Mouse (Mus musculus) left cerebral cortex, postnatal 36 days (tissue): Measurements from ENCODE around the gene Kank4. TPM values are rescaled to one million over a fixed set of nuclear protein-coding genes. Genes with fewer than 3 reads are reported as not detected.
"Not testable (repeated sequence)": the region's sequence is repeated elsewhere in the genome, so short reads cannot be mapped to it uniquely, and the experiment has no call there.

Experiments used
- DNase-seq, 2 experiments: peaks; one replicate each; pipeline ENCODE4 v3.0.0; 2021 to 2022; ENCODE audit warnings: low spot score in 2 of 2, mixed read lengths in 1 of 2
- intact Hi-C: fragments of 180-260 bp; cut with DNase I; formaldehyde crosslinking; loops from one replicate; pipeline ENCODE4 v1.15.1; 2025
- total RNA-seq, 2 experiments: library from RNA; stranded (reverse); gene quantifications; 2 replicates each; pipeline ENCODE4 v1.2.3; 2021

Gene Kank4
- total RNA-seq: 1 to 10 TPM; 2.3 to 2.8 TPM

DNA sequence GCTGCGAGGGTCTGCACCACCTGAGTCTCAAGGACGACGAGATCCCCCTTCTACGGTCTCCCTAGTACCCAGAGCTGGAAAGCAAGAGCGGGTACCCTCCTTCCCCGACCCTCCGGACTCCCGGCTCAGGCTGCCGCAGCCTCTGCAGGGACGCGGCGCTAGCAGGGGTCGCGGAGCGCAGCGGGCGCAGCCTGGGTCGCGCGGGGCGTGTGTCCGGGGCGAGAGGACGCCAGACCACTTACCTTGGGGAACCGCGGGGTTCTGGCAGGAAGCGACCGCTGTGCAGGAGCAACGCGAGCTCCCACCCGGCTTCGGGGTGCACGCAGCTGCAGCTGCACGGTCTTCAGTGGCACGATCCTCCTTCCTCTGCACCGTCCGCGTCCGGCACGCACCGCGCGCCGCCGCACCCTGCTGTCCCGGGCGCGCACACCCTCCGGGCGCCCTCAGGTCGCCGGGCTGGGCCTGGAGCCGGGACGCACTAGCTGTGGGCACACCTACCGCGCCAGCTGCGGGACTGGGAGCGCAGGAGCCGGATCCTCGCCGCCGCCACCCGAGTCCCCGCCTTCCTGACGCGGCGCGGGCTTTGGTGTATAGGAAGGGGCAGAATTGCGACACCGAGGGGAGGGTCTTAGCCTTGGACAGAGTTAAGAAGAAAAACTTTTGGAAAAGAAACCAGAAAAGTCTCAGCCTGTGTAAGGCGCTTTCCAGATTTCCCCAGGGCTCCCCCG, at the start of gene Kank4:
Gene Kank4 (minus strand): TSS at position 354 of the 728 bp plus-strand sequence.
- intact Hi-C loops: no loop called here
- DNase-seq: peak in 1 of 2 experiments; percentile 5

DNA sequence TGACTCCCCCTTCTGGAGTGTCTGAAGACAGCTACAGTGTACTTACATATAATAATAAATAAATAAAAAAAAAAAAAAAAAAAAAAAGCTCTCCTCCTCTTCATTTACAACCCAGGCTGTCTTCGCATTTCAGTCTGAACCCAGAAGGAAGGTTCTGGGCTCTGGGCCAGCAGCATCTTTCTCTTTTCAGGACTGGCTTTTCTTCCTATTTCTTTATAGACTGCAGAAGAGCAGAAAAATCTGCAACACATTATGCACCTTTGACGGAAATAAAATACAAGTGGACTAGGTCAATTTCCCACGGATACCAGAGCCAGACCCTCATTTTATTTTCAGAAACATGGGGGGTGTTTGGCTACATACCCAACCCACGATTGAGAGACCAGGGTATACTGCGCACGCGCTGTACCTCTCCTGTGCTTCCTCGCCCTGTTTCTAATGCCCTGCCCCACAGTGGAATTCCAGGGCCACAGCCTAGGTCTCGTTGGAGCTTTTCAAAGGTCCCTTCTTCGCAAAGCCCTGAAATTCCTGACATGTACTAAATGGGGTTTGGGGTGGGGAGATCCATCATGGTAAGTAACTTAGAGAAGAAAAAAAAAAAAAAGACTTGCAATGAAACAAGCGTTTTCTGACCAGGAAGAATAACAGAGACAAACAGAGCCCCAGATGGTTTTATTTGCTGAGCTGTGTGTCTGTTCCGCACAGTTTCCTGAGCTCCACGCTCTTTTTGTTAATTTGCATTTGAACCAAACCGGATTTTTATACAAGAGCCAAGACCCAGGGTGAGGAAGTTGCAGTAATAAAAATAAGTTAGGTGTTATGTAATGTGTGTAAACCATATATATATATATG, 48.3 kb upstream of the Kank4 start:
- peak; percentile 29 to 32 for DNase-seq
- intact Hi-C loops: no loop called here

DNA sequence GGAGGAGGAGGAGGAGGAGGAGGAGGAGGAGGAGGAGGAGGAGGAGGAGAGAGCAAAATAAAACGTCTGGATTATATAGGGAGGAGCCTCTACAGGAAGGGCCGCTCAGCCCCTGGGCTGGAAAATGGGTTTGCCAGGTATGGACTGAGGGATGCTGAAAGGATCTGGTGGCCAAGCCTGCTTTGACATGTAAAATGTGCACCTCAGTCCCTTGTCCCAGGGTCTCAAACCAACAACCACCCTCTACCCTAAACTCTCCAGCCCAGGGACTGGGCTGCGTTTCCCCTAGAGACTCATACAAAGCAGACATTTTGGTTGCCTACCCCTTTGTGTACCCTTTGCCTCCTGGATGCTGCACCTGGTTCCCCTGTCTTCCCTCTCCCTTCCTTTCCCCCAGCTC, 47.2 kb upstream of the Kank4 start:
- DNase-seq: no peak
- intact Hi-C loops: no loop called here

DNA sequence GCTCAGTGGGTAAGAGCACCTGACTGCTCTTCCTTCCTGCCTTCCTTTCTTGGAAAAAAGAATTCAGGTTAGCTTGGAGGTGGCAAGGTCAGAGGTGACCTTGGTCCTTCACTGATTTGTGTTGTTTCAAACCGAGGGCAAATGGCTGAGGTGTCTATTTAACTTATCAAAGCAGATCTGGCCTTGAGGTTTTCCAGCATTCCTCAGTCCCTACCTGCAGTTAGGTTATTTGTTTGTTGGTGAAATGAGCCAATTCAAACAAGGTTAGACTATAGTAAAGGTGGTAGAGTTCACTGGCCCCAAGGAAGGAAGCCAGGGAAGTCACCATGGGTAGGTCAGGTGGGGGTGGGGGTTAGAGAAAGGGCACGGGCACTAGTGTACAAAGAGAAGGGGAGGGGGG, 46.8 kb upstream of the Kank4 start:
- no peak for DNase-seq
- intact Hi-C loops: no loop called here

DNA sequence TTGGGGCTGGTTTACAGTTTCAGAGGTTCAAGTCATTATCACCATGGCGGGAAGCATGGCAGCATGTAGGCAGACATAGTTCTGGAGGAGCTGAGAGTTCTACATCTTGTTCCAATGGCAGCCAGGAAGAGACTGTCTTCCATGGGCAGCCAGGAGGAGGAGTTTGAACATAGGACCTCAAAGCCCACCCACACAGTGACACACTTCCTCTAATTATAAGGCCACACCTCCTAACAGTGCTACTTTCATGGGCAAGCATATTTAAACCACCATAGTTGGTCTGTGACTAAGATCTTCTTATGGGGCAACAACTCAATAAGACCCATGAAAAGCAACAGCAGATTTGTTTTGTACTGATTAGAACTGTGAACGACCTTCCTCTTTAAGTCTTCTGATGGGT, 46.1 kb upstream of the Kank4 start:
- intact Hi-C loops: no loop called here
- no peak for DNase-seq

DNA sequence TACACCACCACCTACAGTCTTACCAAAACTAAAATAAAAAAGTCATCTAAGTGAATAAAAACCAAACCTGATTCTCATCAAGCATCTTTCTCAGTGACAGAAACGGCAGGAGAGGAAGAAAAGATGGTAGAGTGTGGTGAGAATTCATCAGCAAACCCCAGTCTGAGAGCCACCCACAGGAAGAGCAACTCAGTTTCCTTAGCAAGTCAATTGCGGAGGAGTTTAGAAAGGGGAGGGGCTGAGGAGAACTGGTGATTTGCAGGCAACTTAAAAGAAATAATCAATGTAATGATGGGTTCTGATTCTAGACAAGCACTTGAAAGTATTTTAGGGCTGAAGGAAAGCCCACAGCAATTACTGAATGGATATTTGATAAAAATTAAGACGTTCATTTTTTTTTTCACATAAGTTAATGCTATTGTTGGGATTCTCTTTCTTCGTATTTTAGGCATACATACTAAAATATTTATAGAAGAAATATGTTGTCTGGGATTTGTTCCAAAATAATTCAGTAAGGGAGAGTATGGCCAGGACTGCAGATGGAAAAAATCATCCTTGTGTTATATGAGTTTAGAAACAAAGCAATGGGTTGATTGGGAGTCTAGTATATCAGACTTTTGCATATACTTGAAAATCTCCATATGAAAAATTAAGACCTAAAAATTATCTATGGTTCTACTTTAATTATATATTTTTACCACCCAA, 41.0 kb upstream of the Kank4 start:
- no peak for DNase-seq
- intact Hi-C loops: no loop called here

DNA sequence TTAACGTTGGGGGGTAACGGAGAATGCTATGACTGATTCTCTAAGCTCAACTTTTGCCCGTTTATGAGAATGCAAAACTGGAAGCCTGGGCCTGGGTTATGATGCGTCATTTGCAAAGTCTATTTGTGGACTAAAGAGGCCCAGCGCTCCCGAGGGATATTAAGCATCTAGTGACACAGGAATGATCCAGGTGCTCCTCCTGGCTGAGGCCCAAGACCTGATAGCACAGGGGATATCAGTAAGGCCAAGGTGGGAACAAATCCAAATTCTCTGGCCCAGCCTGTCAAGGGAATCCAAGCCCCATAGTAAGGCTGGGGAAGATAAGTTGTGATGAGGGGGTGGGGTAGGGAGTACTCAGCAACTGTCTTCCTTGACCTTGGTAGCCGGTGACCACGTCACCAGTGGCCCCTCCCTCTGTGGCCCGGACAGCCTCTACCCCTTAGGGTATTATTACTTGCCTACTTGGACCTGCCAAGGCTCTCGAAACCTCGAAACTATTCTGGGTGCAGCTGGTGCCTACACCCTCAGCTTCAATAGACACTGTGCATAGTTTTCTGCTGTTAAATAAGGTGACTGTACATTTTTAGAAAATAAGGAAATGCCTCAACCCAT, 39.8 kb upstream of the Kank4 start:
- intact Hi-C loops: no loop called here
- DNase-seq: no peak

DNA sequence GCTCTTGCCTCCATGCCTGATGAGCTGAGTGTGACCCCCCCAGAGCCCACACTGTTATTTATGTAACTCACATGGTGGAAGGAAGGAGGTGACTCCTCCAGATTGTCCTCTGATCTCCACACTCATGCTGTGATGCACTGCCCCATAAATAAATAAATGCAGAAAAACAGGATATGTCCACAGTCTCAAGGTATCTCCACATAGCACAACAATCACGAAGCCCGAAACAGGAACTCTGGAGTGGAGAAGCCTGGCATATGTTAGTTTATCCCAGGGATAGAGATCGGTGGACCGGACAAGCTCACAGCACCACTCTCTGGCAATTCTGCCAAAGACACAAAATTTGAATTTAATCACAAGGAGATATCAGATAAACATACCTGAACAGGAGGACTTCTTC, 36.6 kb upstream of the Kank4 start:
- intact Hi-C loops: no loop called here
- DNase-seq: no peak

DNA sequence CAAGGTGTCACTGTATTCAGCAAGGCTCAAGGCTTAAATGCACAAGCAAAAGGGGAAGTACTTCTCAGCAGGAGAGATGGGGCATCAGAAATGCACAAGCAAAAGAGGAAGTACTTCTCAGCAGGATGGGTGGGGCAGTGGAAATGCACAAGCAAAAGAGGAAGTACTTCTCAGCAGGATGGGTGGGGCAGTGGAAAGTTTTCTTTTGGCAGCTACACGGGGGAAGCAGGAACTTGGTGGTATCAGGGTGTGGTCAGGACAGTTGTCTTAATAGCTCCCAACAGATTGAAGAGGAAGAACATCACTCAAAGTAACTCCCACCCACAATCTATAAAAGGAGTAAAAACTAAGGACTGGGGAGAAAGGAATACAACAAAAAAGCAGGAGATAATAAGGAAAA, 33.1 kb upstream of the Kank4 start:
- DNase-seq, intact Hi-C loops: not testable (repeated sequence)

DNA sequence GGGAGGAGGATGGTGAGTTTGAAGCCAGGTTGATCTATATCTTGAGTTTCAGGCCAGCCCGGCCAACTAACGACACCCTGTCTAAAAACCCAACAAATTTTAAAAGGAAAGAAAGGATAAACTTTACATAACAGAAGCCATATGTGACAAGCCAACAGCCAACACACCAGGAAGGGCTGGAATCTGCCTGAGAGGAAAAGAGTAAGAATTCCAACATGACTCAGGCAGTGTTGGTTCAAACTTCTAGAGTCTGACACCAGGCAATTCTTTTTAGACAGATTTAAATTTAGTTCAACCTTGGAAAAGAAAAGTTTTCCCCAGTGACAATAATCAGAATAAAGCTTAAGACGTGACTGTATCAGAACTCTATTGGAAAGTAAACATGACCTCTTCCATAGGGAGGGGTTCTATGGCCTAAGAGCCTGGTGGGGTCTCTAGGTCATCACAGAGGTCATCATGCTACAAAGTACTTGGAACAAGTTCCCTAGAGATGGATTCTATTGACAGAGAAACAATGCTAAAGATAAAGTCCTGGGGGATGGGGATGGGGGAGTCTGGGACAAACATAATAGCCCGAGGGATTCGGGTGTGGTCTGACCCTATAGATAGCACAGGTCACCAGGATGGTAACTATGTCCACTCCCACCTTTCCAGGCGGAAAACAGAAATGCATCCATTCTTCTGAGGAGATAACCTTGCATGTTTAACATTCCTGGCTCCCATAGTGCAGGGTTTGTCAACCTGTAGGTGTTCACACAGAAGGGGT, 30.0 kb upstream of the Kank4 start:
- intact Hi-C loops: no loop called here
- no peak for DNase-seq

DNA sequence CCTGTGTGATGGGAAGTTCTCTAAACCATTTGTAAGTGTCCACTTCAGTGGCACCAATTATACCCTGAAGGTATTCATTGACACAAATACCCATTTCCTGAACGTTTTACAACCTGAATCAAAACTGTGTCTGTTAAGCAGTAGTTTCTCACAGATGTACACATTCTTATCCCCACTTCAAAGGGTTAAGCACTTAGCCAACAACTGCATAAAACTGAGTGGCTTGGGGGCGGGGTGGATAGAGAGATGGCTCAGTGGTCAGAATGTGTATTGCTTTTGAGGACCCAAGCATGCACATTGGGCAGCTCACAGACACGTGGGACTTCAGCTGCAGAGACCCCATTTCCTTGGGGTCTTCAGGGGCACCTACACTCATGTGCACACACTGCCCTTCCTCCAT, 29.1 kb upstream of the Kank4 start:
- DNase-seq: no peak
- intact Hi-C loops: no loop called here

DNA sequence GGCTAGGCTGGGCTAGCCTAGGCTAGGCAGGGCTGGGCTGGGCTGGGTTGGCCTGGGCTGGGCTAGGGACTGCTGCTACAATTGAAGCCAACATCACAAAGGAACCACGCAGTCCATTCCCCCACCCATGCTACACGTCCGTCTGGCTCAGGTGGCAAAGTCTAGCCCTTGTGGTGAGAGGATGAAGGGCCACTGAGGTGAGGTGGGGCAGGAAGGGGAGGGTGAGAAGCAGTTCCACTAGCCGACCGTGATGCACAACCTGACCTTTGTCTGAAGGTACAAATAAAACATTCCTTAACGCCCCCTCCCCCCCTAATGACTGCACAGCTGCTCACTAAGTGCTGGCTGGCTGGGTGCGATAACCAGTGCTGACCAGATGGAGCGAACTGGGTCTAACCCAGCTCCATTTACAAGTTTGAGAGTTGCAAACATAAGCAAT, 28.4 kb upstream of the Kank4 start:
- DNase-seq: no peak
- intact Hi-C loops: no loop called here

DNA sequence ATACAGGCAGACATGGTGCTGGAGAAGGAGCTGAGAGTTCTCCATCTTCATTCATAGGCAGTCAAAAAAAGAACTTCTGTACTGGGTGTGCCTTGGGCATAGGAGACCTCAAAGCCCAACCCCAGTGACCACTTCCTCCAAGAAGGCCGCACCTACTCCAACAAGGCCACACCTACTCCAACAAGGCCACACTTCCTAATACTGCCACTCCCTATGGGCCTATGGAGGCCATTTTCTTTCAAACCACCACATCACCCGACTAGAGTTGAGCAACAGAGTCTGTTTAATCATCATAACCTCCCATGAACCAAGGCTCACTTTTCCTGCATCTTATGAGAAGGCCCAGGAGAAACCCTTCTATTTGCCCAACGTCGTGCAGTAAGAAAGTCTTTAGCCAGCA, 27.9 kb upstream of the Kank4 start:
- intact Hi-C loops: no loop called here
- no peak for DNase-seq

DNA sequence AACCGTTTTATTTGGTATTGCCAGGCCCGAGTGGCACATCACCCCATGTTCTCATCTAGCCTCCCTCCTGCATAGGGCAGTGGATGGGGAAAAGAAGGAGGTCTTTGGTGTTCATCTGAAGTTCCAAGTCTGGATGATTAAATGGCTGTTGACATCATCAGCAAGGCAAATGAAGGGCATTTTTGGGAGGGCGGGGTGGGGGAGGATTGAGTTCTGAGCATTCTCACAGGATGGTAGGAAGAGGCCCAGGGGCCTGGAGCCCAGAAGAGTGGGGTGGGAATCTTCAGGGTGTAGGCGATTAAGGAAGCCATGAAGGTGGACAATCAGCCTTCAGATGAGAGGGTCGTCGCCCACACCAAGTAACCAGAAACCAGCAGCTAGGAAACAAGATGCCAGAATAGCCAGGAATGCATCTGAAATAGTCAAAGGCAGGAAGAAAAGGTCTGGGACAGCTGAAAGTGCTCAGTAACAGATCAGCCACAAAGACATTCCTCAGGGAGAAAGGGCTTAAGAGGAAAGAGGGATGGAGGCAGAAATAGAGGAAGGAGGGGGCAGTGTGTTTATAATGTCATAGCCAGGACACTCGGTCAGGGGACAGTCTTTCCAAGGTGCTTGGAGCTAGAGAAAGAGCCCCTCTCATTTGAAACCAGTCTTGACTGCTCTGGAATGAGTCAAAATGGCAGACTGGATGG, 26.7 kb upstream of the Kank4 start:
- intact Hi-C loops: no loop called here
- no peak for DNase-seq

DNA sequence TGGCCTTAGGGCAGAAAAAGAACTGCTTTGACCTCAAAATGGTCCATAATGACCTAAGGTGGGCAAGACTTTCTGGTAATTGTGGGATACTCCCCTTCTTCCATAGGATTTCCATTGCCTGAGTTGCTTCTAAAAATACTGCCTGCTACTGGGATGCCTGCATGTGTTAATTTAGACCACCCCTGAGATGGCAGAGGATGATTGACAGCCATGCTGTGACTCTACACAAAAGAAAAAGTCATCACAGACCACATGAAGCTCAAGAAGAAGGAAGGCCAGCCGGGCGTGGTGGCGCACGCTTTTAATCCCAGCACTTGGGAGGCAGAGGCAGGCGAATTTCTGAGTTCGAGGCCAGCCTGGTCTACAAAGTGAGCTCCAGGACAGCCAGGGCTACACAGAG, 23.9 kb upstream of the Kank4 start:
- intact Hi-C loops, DNase-seq: not testable (repeated sequence)

DNA sequence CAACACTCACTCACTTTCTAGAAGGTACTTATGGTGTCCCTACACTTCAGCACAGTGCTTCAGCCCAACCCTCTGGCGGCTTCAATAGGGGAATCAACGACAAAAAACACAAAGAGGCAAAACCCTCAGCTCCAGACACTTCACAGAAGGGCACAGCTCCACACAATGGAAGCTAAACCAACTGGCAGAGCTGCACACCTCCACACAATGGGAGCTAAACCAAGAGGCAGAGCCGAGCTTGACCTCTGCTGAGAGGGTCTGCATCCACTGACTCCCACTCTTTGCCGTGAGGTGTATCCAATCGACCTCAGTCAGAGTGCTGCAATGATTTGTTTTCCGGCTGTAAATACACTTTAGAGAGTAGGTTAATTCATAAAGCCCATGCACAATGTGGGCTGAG, 23.2 kb upstream of the Kank4 start:
- intact Hi-C loops: no loop called here

DNA sequence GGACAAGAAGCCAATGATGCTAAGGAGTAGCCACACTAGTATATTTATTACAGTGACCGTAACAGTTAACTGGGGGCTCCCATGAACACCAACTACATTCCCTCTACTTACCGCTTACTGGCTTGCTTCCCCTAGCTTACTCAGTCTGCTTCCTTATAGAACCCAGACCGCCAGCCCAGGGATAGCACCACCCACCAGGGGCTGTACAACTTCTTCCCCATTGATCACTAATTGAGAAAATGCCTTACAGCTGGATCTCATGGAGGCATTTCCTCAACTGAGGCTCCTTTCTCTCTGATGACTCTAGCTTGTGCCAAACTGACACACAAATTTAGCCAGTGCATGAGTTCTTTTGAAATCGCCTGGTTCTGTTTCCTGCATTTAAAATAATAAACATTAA, 21.6 kb upstream of the Kank4 start:
- intact Hi-C loops: no loop called here

More for the DNA sequence above, 23.2 kb upstream of the Kank4 start:
- DNase-seq: no peak

DNA sequence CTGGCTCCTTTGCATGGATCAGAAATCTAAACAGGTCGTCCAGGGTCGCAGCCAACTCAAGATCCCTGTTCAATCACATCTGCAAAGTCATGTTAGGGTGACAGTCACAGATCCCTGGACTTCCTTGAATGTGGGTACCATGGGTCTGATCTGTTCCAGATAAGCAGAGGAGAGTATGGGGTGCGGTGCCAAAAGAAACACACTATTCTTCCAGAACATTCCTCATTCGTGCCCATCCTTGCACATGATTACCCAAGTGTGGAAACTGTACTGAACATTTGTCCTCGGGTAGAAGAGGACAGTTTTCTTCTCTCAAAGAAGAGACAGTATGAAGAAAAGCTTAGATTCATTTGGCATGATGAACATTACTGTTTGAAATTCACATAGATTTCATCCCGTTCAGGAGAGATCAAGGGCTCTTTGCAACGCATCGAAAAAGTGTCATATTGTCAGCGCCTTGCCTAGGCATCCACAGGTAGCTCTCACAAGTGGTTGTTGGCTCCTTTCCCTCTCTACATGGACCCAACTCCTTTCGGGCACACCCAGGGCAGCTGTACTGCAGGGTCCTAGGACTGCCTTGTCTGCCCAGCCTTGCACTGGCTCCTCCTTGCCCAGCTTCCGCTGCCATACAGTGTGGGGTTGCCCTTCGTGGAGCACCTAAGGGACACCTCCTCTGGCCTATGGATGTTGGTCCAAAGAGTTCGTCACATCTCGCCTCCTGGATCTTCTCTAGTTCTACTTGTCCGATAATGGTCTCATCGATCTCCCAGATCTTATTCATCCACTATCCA, 20.6 kb upstream of the Kank4 start:
- intact Hi-C loops: no loop called here
- no peak for DNase-seq

More for the DNA sequence above, 21.6 kb upstream of the Kank4 start:
- no peak for DNase-seq
